Mouse (Mus musculus) erythroid progenitor cell, adult 5-6 weeks (primary cell): ENCODE measurements around the gene Spata17. TPM values are rescaled to one million over a fixed set of nuclear protein-coding genes. Genes with fewer than 3 reads are reported as not detected.

Experiments used
- ATAC-seq: replicated peaks from 2 replicates; pipeline ENCODE4 v1.8.0; 2016; ENCODE audit warnings: moderate number of reproducible peaks, mild to moderate bottlenecking, moderate TSS enrichment, inconsistent platforms; ENCODE audit not compliant: poor library complexity, low FRiP score, severe bottlenecking
- total RNA-seq, 2 experiments: library from RNA; stranded (forward) in 1 of 2; stranded (reverse) in 1 of 2; fragments of 150-400 nt in 1 of 2; fragments of 186-747, 209-891 nt in 1 of 2; gene quantifications; 2 replicates each; pipeline versions ENCODE4 v1.2.3 to v1.2.4; 2015 to 2017; ENCODE audit warnings: low replicate concordance in 2 of 2

The Spata17 gene
- total RNA-seq, 2 experiments from 2014 or later: not detected

DNA sequence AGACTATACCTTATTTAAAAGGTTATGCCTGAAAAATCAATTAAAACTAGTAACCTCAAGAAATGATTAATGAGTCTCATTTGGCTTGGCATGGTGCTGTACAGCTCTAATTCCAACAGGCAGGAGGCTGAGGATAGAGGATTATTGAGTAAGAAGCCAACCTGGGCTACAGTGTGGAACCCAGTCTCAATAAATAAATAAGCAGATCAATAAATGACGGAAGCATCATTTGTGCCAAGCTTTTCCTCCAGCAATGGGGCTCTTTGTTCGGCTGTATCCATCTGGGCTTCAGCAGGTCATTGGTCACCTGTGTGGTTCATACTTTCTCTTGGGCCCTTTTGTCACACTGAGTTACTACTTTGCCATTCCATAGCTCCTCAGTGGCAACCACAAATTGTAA, 201.1 kb downstream of the Spata17 start:
- no peak for ATAC-seq

DNA sequence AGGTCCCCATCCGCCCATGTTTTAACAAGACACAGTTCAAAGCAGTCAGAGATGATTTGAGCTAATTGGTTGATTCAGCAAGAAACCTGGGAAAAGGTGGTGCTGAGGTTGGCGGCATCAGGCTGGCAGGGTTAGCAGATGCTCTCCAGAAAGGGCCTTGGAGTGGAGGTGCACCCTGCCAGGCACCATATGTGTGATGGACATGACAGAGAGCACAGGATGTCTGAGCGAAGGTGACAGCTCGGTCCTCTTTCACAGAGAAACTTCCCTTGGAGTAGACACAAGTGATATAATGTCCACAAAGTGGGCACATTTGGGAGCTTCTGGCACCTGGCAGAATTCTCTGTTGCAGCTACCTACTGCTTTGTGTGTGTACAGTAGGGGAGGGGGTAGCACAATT, 203.7 kb downstream of the Spata17 start:
- ATAC-seq: no peak

DNA sequence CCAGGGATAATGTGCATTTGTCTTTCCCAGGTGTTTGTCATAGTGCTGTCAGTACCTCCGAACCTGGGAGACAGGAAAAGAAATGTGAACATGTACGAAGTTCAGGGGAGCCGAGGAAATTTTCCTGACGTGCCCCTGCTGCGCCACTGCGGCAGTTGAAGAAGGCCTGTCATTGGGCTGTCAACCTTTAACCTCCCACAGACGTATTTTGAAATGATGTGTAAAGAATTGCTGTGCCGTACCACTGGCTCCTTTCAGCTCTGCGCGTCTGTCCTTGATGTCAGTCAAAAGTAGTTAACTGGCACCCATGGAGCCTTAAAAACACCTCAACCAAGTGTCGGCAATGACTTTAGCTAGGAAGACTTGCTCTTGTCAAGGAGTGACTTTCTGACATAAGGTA, 205.2 kb downstream of the Spata17 start:
- ATAC-seq: no peak

DNA sequence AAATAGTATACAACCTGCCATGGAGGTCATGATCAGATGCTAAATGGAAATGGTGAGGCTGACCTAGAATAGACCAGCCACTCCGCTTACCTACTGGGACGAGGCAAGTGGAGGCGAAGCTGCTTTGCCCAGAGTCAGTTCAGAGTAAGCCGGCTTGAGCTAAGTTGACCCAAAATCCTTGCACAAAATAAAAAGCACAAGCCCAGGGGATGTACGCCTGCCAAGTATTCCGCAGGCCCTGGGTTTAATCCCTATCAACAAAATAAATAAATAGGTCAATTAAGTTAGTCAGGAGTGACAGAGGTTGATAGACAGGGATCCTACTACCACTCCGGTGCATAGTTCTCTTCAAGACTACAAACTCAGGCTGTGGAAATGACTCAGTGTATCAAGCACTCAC, 207.0 kb downstream of the Spata17 start:
- no peak for ATAC-seq

DNA sequence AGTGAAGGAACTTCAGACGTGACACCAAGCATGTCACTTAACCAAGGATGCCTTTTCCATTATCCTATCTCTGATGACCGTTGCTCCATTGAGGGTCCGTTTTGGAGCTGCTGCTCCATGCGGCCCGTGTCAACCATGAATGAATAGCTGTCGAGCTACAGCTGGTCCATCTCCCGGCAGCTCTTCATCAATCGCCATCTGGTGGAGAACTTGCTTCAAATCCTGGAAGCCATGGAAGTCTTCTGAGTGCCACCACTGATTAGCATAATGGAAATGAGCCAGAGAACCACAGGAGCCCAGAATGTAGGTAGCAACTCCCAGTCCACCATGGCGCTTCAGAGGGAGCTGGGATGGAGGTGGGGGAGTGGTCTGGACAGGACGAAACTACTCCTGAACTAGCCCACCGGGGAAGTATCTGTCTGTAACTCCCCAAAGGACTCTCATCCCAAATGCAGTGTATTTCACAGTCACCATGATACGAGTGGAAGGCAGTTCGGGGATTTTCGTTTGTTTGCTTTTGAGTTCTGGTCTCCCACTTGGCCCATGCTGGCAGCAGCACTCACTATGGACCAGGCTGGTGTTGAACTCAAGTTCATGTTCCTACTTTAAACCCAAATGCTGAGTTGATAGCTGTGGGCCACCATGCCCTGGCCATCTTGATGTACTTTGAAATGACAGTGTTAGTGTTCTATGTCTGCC, 208.9 kb downstream of the Spata17 start:
- ATAC-seq: no peak

DNA sequence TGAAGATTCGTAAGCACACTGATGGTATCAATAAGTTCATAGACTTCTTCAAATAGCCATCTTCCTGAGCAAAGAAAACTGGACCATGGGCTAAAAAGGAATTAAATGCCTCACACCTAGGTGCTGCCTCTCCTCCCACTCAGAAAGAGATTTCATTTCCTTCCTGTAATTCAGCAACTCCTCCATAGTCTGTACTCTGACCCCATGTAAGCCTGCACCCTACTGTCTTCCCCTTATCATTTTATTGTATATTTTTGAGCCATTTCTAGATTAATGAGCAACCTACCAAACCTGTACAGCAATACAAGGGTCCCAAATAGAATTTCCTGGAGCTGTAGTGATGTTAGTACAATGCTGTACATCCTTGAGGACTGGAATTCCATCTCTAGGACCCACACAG, 211.0 kb downstream of the Spata17 start:
- no peak for ATAC-seq

DNA sequence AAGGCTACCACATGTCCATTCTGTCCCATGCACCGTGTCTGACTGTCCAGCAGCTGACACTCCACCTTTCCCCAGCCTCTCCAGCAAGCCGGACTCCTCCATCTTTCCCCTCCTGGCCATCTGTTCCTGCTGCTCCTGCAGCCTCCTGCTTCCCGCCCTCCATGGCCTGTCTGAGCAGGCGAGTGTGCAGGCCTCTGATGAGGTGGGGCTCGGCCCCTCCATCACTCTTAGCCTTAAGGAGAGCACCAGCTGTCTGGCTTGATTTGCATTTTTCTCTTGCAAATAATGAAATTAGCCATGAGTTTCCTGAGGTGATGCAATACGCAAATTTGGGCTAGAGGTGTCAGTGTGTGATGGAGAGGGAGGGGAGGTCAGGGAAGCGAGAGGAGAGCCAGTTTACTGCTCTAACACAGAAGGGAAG, 211.8 kb downstream of the Spata17 start:
- ATAC-seq: no peak

DNA sequence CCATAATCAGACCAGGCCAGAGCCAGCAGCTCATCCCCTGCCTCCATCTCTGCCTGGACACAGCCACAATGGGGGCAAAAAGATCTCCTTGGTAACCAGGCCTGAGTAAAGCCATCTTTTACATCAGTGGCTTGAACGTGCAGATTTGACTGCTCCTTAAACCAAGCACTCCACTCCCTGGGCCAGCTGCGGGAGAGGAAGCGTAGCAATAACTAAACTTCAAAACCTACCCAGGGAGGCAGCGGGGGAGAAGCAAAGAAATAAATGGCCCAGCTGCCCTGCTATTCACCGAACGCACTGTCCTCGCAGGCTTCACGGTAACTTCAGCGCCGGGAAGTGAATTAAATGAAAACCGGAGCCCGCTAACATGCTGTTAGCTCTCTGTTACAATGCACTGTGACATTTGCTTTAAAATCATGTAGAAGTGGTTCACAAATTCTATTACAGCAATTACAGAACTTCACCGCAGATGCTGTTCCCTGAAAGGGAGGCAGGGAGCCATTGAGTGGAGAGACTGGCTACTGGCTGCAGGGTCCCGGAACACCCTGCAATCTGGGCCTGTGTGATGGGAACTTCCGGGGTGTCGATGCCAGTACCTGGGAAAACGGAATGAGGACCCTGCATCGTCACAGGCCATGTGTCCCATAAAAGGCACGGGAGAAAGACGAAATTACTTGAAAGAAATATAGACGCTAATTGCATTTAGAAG, 217.5 kb downstream of the Spata17 start:
- no peak for ATAC-seq

Other genes starting within 250 kb of the Spata17 start
- not detected in 2 replicates for gene D1Pas1, start 248.0 kb downstream of the Spata17 start, total RNA-seq (2015; ENCODE audit: low replicate concordance)
- not detected in 2 replicates for gene D1Pas1, start 248.0 kb downstream of the Spata17 start, total RNA-seq (2017; ENCODE audit: low replicate concordance)
- gene Gpatch2, start within 50 bp of the Spata17 start, total RNA-seq (2015; ENCODE audit: low replicate concordance): 4.0 and 4.2 TPM in 2 replicates
- gene Gpatch2, start within 50 bp of the Spata17 start, total RNA-seq (2017; ENCODE audit: low replicate concordance): 3.7 and 8.5 TPM in 2 replicates